Mouse (Mus musculus) CH12.LX (cell line): ENCODE results near the gene Pcolce2. TPM values are rescaled to one million over a fixed set of nuclear protein-coding genes. Genes with fewer than 3 reads are reported as not detected.
"Not testable (repeated sequence)": the region's sequence is repeated elsewhere in the genome, so short reads cannot be mapped to it uniquely, and the experiment has no call there.

Source experiments
- DNase-seq: peaks from one replicate; pipeline ENCODE4 v3.0.0-alpha.2; 2013; ENCODE audit errors: extremely low read depth
- H3K27ac ChIP-seq: 2 replicates; pipeline ENCODE4 v1.5.1; 2012; ENCODE audit warnings: low read depth, mild to moderate bottlenecking, control low read depth, moderate library complexity; ENCODE audit not compliant: insufficient read depth
- H3K27me3 ChIP-seq: replicated peaks from 2 replicates; pipeline ENCODE3; 2012; ENCODE audit warnings: inconsistent platforms
- H3K36me3 ChIP-seq, 2 experiments: replicated peaks in 1 of 2; 2 replicates each; pipeline versions ENCODE3 to v1.6.1; 2012; ENCODE audit warnings: inconsistent platforms in 1 of 2, low read length in 1 of 2, mild to moderate bottlenecking in 1 of 2, mixed read lengths in 1 of 2, moderate library complexity in 1 of 2; ENCODE audit not compliant: control insufficient read depth in 1 of 2, insufficient read depth in 1 of 2
- H3K4me1 ChIP-seq, 2 experiments: 2 replicates each; pipeline ENCODE4 v1.6.1; 2012; ENCODE audit warnings: inconsistent platforms in 1 of 2, moderate library complexity in 1 of 2; ENCODE audit not compliant: insufficient read depth in 2 of 2, control insufficient read depth in 1 of 2
- H3K4me2 ChIP-seq: 2 replicates; pipeline ENCODE4 v1.6.1; 2012; ENCODE audit warnings: low read depth, mild to moderate bottlenecking, control low read depth; ENCODE audit not compliant: poor library complexity, insufficient read depth, severe bottlenecking
- H3K4me3 ChIP-seq, 3 experiments: fragments of 150-350 bp in 1 of 3; sonication (generic) in 1 of 3; replicated peaks in 1 of 3; 2 replicates each; pipeline versions ENCODE3 to v1.5.1; 2011 to 2012; ENCODE audit warnings: low read depth in 2 of 3, low read length in 2 of 3, mild to moderate bottlenecking in 2 of 3, moderate library complexity in 2 of 3, control low read depth in 1 of 3, improper control_type of control experiment in 1 of 3, inconsistent platforms in 1 of 3, mixed read lengths in 1 of 3; ENCODE audit not compliant: poor library complexity in 1 of 3
- H3K79me2 ChIP-seq: replicated peaks from 2 replicates; pipeline ENCODE4 v1.6.1; 2012; ENCODE audit warnings: mild to moderate bottlenecking, moderate library complexity; ENCODE audit not compliant: control insufficient read depth, poor library complexity, insufficient read depth, severe bottlenecking; ENCODE audit errors: extremely low read depth
- H3K9ac ChIP-seq: 2 replicates; pipeline ENCODE4 v1.6.1; 2012; ENCODE audit warnings: low read depth, mild to moderate bottlenecking, control low read depth, moderate library complexity; ENCODE audit not compliant: insufficient read depth
- H3K9me3 ChIP-seq: replicated peaks from 2 replicates; pipeline ENCODE3; 2012; ENCODE audit warnings: low read length, inconsistent platforms, mixed read lengths
- BHLHE40 ChIP-seq: IDR thresholded peaks from 2 replicates; pipeline ENCODE4 v1.6.1; 2011; ENCODE audit warnings: mild to moderate bottlenecking, low read depth, low read length, improper control_type of control experiment
- CHD1 ChIP-seq: IDR thresholded peaks from 2 replicates; pipeline ENCODE4 v1.6.1; 2012; ENCODE audit warnings: low read depth, low read length, improper control_type of control experiment, inconsistent platforms
- CHD2 ChIP-seq: IDR thresholded peaks from 2 replicates; pipeline ENCODE4 v1.6.1; 2011; ENCODE audit warnings: low read length, improper control_type of control experiment
- CTCF ChIP-seq, 2 experiments: IDR thresholded peaks in 1 of 2; conservative IDR thresholded peaks in 1 of 2; 2 replicates each; pipeline ENCODE4 v1.5.1; 2011 to 2012; ENCODE audit warnings: low read depth in 2 of 2, low read length in 2 of 2, improper control_type of control experiment in 1 of 2, inconsistent platforms in 1 of 2, mild to moderate bottlenecking in 1 of 2, moderate library complexity in 1 of 2
- E2F4 ChIP-seq: IDR thresholded peaks from 2 replicates; pipeline ENCODE4 v1.6.1; 2011; ENCODE audit warnings: low read depth, low read length, improper control_type of control experiment; ENCODE audit not compliant: insufficient replicate concordance
- ETS1 ChIP-seq: conservative IDR thresholded peaks from 2 replicates; pipeline ENCODE4 v1.6.1; 2012; ENCODE audit warnings: low read depth, mild to moderate bottlenecking, inconsistent platforms, low read length, improper control_type of control experiment, moderate library complexity
- IRF4 ChIP-seq: IDR thresholded peaks from 2 replicates; pipeline ENCODE4 v1.6.1; 2014; ENCODE audit warnings: low read depth, mild to moderate bottlenecking, inconsistent platforms, low read length, improper control_type of control experiment
- JUN ChIP-seq: IDR thresholded peaks from 2 replicates; pipeline ENCODE4 v1.6.1; 2011; ENCODE audit warnings: low read depth, mild to moderate bottlenecking, low read length, improper control_type of control experiment, moderate library complexity; ENCODE audit not compliant: insufficient read depth
- JUND ChIP-seq: conservative IDR thresholded peaks from 2 replicates; pipeline ENCODE4 v1.6.1; 2011; ENCODE audit warnings: low read depth, low read length, improper control_type of control experiment
- MAX ChIP-seq: IDR thresholded peaks from 2 replicates; pipeline ENCODE4 v1.6.1; 2011; ENCODE audit warnings: low read length, improper control_type of control experiment
- MEF2A ChIP-seq: IDR thresholded peaks from 2 replicates; pipeline ENCODE4 v1.6.1; 2014; ENCODE audit warnings: low read depth, mild to moderate bottlenecking, inconsistent platforms, low read length, improper control_type of control experiment, borderline replicate concordance
- MXI1 ChIP-seq: IDR thresholded peaks from 2 replicates; pipeline ENCODE4 v1.6.1; 2011; ENCODE audit warnings: mild to moderate bottlenecking, low read depth, low read length, improper control_type of control experiment
- MYC ChIP-seq: IDR thresholded peaks from 2 replicates; pipeline ENCODE4 v1.6.1; 2011; ENCODE audit warnings: low read depth, mild to moderate bottlenecking, improper control_type of control experiment, low read length
- NRF1 ChIP-seq: IDR thresholded peaks from 2 replicates; pipeline ENCODE4 v1.6.1; 2014; ENCODE audit warnings: low read depth, mild to moderate bottlenecking, inconsistent platforms, low read length, improper control_type of control experiment, moderate library complexity
- RAD21 ChIP-seq: IDR thresholded peaks from 2 replicates; pipeline ENCODE4 v1.6.1; 2011; ENCODE audit warnings: low read depth, mild to moderate bottlenecking, low read length, improper control_type of control experiment, moderate library complexity
- SMC3 ChIP-seq: IDR thresholded peaks from 2 replicates; pipeline ENCODE4 v1.6.1; 2011; ENCODE audit warnings: low read depth, low read length, improper control_type of control experiment
- TBP ChIP-seq: conservative IDR thresholded peaks from 2 replicates; pipeline ENCODE4 v1.6.1; 2011; ENCODE audit warnings: low read depth, low read length, improper control_type of control experiment
- TCF12 ChIP-seq: IDR thresholded peaks from 2 replicates; pipeline ENCODE4 v1.6.1; 2014; ENCODE audit warnings: low read depth, mild to moderate bottlenecking, inconsistent platforms, low read length, improper control_type of control experiment
- USF2 ChIP-seq: conservative IDR thresholded peaks from 2 replicates; pipeline ENCODE4 v1.6.1; 2011; ENCODE audit warnings: low read depth, low read length, improper control_type of control experiment
- dilution Hi-C: fragments of 300-500 bp; cut with MboI; formaldehyde crosslinking; loops from 2 replicates; pipeline ENCODE4 v1.14.3; 2020; ENCODE audit warnings: low sequenced_read_pairs; ENCODE audit not compliant: extremely low pct_unique_long_range_greater_than_20kb, extremely low pct_ligation_motif_present
- in situ Hi-C: fragments of 300-500 bp; cut with MboI; formaldehyde crosslinking; loops from 3 replicates; pipeline ENCODE4 v1.14.3; 2019; ENCODE audit warnings: low sequenced_read_pairs, low pct_ligation_motif_present, low pct_unique_long_range_greater_than_20kb, mixed read lengths
- polyA plus RNA-seq: library from polyadenylated mRNA; unstranded; fragments of >175 nt; gene quantifications from 2 replicates; pipeline ENCODE4 v1.2.1, GENCODE M21; 2012; ENCODE audit warnings: low read depth; ENCODE audit not compliant: insufficient read length
- total RNA-seq, 2 experiments: library from RNA; depleted of rRNA; stranded (reverse); fragments of 300-350 nt in 1 of 2; fragments of >200 nt in 1 of 2; gene quantifications; 2 replicates each; pipeline ENCODE4 v1.2.3; 2012 to 2014

The Pcolce2 gene
- total and polyA plus RNA-seq, 3 experiments = 0.04 TPM; not detected in 2

DNA sequence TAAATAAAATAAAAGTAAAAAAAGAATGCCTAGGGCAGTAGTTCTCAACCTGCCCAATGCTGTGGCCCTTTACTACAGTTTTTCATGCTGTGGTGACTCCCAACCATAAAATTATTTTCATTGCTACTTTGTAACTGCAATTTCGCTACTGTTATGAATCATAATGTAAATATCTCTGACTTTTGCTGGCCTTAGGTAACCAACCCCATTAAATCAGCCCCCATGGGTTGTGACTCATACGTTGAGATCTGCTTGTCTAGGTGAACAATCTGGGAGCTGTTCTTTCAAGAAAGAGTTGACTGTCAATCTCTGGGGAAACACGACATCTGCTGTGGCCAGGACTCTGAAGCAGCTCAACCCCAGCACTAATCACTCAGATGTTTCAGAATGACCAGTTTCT is 13.3 kb upstream of the Pcolce2 start:
- no peaks in the 10 kb centered on the region for H3K4me1 ChIP-seq
- no peak overlapping the region for H3K4me2 ChIP-seq
- no peaks in the 10 kb centered on the region for H3K36me3 ChIP-seq
- TF ChIP-seq TBP (no peak), CHD1 (no peak), E2F4 (no peak), RAD21 (no peak), JUND (no peak), ETS1 (no peak), MYC (no peak), TCF12 (no peak), SMC3 (no peak), IRF4 (no peak), JUN (no peak)
- H3K27ac ChIP-seq = no peak overlapping the region
- in situ Hi-C loops (no loop called here), dilution Hi-C loops (no loop called here)
- no peak overlapping the region for H3K9ac ChIP-seq
- H3K79me2 ChIP-seq = no peaks in the 10 kb centered on the region
- DNase-seq = peak; percentile 35
- H3K27me3 ChIP-seq = no peaks in the 10 kb centered on the region
- no peak overlapping the region for H3K4me3 ChIP-seq
- H3K9me3 ChIP-seq = peaks cover 5% of the 10 kb centered on the region

DNA sequence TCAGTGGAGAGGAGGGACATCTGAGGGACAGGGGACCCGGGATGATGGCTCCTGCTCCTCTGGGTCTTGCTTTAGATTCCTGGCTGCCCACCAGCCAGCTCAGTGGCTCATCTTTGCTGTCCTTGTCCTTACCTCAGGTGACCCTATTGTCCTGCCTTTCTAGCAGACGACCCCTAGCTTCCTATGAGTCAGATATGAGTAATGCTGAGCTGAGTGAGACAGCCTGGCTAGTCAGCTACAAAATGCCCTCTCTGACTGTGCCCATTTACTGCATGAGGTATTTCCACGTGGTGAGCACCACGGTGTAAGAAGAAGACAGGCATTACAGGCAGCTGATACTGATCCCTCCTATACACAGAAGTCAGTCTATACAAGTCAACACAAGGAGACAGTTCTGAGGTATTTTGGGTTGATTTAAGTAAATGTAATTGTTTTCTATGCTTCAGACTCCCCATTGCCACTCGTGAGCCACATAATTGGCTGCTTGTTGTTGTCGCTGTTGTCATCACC is 8.9 kb upstream of the Pcolce2 start:
- dilution Hi-C loops (no loop called here), in situ Hi-C loops (no loop called here)
- Histone ChIP-seq H3K9ac (no peak overlapping the region), H3K27ac (no peak overlapping the region), H3K4me2 (no peak overlapping the region), H3K79me2 (no peaks in the 10 kb centered on the region), H3K27me3 (no peaks in the 10 kb centered on the region), H3K4me1 (no peaks in the 10 kb centered on the region), H3K36me3 (no peaks in the 10 kb centered on the region), H3K9me3 (peaks cover 5% of the 10 kb centered on the region), H3K4me3 (no peak overlapping the region)
- no peak for DNase-seq
- TF ChIP-seq MXI1 = no peak
- no peak for TF ChIP-seq NRF1
- TF ChIP-seq MAX = no peak
- no peak for TF ChIP-seq CHD2
- no peak for TF ChIP-seq BHLHE40
- TF ChIP-seq IRF4 = no peak
- TF ChIP-seq CHD1 = no peak
- no peak for TF ChIP-seq USF2
- TF ChIP-seq ETS1 = no peak
- no peak for TF ChIP-seq CTCF (conservative IDR thresholded peaks at IDR 0.05 in 1 of 2, IDR thresholded peaks at IDR 0.05 in 1 of 2; ENCODE audit: low read depth in 2 of 2, low read length in 2 of 2)
- no peak for TF ChIP-seq SMC3
- no peak for TF ChIP-seq MEF2A

DNA sequence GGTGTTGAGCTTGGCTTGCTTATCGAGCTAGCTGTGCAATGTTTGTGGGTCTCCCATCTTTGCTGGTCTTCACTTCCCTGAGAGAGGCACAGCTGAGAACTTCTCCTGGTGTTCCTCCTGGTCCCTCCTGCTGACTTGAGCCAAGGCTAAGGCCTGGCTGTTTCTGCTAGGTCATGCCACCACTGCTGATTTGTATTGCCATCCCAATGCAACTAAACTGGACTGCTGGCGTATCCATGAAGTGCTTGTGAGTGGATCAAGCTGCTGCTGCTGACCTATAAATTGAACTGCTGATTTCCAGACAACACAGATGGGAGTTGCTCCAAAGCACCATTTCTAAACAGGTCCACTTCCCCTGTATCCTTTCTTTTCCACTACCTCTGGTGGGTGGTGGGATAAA is 7.8 kb upstream of the Pcolce2 start:
- H3K4me3 ChIP-seq, H3K9ac ChIP-seq, H3K27ac ChIP-seq, H3K36me3 ChIP-seq, H3K79me2 ChIP-seq, dilution Hi-C loops, H3K4me1 ChIP-seq, in situ Hi-C loops, DNase-seq, H3K9me3 ChIP-seq, H3K27me3 ChIP-seq, H3K4me2 ChIP-seq: not testable (repeated sequence)
